Mouse (Mus musculus) intestine, embryonic 16.5 days (tissue): ENCODE measurements at regions not wholly inside any gene's neighbourhood (a gene's known extent, or its start where the extent isn't known, plus 50 kb on each side); places are given as distances from the start of the nearest gene placed in this dataset.

Source experiments
- ATAC-seq: fragments of 200-750 bp; cut with Nextera tagmentation; 2 replicates; pipeline ENCODE4 v1.8.0; 2017; ENCODE audit warnings: moderate TSS enrichment, moderate library complexity
- H3K27ac ChIP-seq: fragments of 300-500 bp; sonication (generic); 2 replicates; pipeline ENCODE4 v1.5.1; 2014; ENCODE audit warnings: mild to moderate bottlenecking, low read length
- H3K27me3 ChIP-seq: fragments of 300-500 bp; sonication (generic); replicated peaks from 2 replicates; pipeline ENCODE4 v1.6.1; 2014; ENCODE audit warnings: low read length, control low read depth, mixed read lengths; ENCODE audit not compliant: control insufficient read depth, insufficient read depth
- H3K36me3 ChIP-seq: fragments of 300-500 bp; sonication (generic); 2 replicates; pipeline ENCODE4 v1.6.1; 2014; ENCODE audit warnings: low read length, control low read depth; ENCODE audit not compliant: control insufficient read depth, insufficient read depth
- H3K4me1 ChIP-seq: fragments of 300-500 bp; sonication (generic); 2 replicates; pipeline ENCODE4 v1.6.1; 2014; ENCODE audit warnings: low read length, control low read depth, mixed read lengths; ENCODE audit not compliant: control insufficient read depth, insufficient read depth
- H3K4me2 ChIP-seq: fragments of 300-500 bp; sonication (generic); 2 replicates; pipeline ENCODE4 v1.6.1; 2014; ENCODE audit warnings: low read depth, low read length, control low read depth
- H3K4me3 ChIP-seq: fragments of 300-500 bp; sonication (generic); 2 replicates; pipeline ENCODE4 v1.5.1; 2014; ENCODE audit warnings: mild to moderate bottlenecking, low read length
- H3K9ac ChIP-seq: fragments of 300-500 bp; sonication (generic); 2 replicates; pipeline ENCODE4 v1.6.1; 2014; ENCODE audit warnings: low read depth, low read length
- H3K9me3 ChIP-seq: fragments of 300-500 bp; sonication (generic); 2 replicates; pipeline ENCODE4 v1.6.1; 2016; ENCODE audit warnings: low read length, control low read depth; ENCODE audit not compliant: control insufficient read depth
- WGBS: fragments of 180-500 bp; shearing (Covaris S2); extraction: QIAGEN DNeasy Blood & Tissue Kit; methylation state at CpG from one replicate; pipeline ENCODE4 v1.1.7; 2014; 5-methylcytosine and 5-hydroxymethylcytosine counted together

GRCm38 (mm10) chr16:42648531-42649142 lies 227.0 kb upstream of the Zbtb20 start:
- no peaks in the 10 kb centered on the region for H3K36me3 ChIP-seq
- WGBS = 89% methylated on average over 5 of the region's 5 CpGs
- no peaks in the 10 kb centered on the region for H3K27me3 ChIP-seq
- no peaks in the 10 kb centered on the region for H3K9me3 ChIP-seq
- no peak overlapping the region for H3K27ac ChIP-seq
- H3K4me1 ChIP-seq = no peaks in the 10 kb centered on the region
- H3K4me2 ChIP-seq = no peak overlapping the region
- no peak for ATAC-seq
- H3K9ac ChIP-seq = no peak overlapping the region
- H3K4me3 ChIP-seq = no peak overlapping the region

GRCm38 (mm10) chr16:42647762-42648161 lies 227.9 kb upstream of the Zbtb20 start:
- Histone ChIP-seq H3K4me3 (no peak overlapping the region), H3K36me3 (no peaks in the 10 kb centered on the region), H3K27ac (no peak overlapping the region), H3K4me1 (no peaks in the 10 kb centered on the region), H3K9me3 (no peaks in the 10 kb centered on the region), H3K9ac (no peak overlapping the region), H3K27me3 (no peaks in the 10 kb centered on the region), H3K4me2 (no peak overlapping the region)
- ATAC-seq = no peak
- 95% methylated on average over 5 of the region's 5 CpGs for WGBS

GRCm38 (mm10) chr16:42635766-42636165 lies 239.9 kb upstream of the Zbtb20 start:
- no peak overlapping the region for H3K4me2 ChIP-seq
- H3K27me3 ChIP-seq = no peaks in the 10 kb centered on the region
- H3K4me3 ChIP-seq = no peak overlapping the region
- no peak for ATAC-seq
- no peak overlapping the region for H3K9ac ChIP-seq
- H3K9me3 ChIP-seq = no peaks in the 10 kb centered on the region
- no peaks in the 10 kb centered on the region for H3K4me1 ChIP-seq
- no peak overlapping the region for H3K27ac ChIP-seq
- H3K36me3 ChIP-seq = no peaks in the 10 kb centered on the region
- 71% methylated on average over 3 of the region's 3 CpGs for WGBS

GRCm38 (mm10) chr16:42627675-42628074 lies 248.0 kb upstream of the Zbtb20 start:
- Histone ChIP-seq H3K36me3 (no peaks in the 10 kb centered on the region), H3K4me1 (no peaks in the 10 kb centered on the region), H3K27me3 (no peaks in the 10 kb centered on the region), H3K27ac (no peak overlapping the region), H3K9me3 (no peaks in the 10 kb centered on the region), H3K4me2 (no peak overlapping the region), H3K9ac (no peak overlapping the region), H3K4me3 (no peak overlapping the region)
- no peak for ATAC-seq
- 72% methylated on average over 3 of the region's 3 CpGs for WGBS

- Histone ChIP-seq H3K9ac (no peak overlapping the region), H3K27ac (no peak overlapping the region), H3K4me2 (no peak overlapping the region), H3K27me3 (no peaks in the 10 kb centered on the region), H3K9me3 (no peaks in the 10 kb centered on the region), H3K4me3 (no peak overlapping the region), H3K4me1 (no peaks in the 10 kb centered on the region), H3K36me3 (no peaks in the 10 kb centered on the region)
- 79% methylated on average over 3 of the region's 3 CpGs for WGBS
- ATAC-seq = no peak
Measured at GRCm38 (mm10) chr16:42615920-42616319, 259.8 kb upstream of the Zbtb20 start.

GRCm38 (mm10) chr16:42612011-42612410 lies 263.7 kb upstream of the Zbtb20 start:
- Histone ChIP-seq H3K4me3 (no peak overlapping the region), H3K27ac (no peak overlapping the region), H3K9me3 (no peaks in the 10 kb centered on the region), H3K36me3 (no peaks in the 10 kb centered on the region), H3K4me2 (no peak overlapping the region), H3K4me1 (no peaks in the 10 kb centered on the region), H3K9ac (no peak overlapping the region), H3K27me3 (no peaks in the 10 kb centered on the region)
- ATAC-seq = no peak
- WGBS = 88% methylated on average over 2 of the region's 2 CpGs

GRCm38 (mm10) chr16:42608336-42608735 lies 267.3 kb upstream of the Zbtb20 start:
- Histone ChIP-seq H3K9me3 (no peaks in the 10 kb centered on the region), H3K27ac (no peak overlapping the region), H3K9ac (no peak overlapping the region), H3K4me3 (no peak overlapping the region), H3K36me3 (no peaks in the 10 kb centered on the region), H3K4me1 (no peaks in the 10 kb centered on the region), H3K4me2 (no peak overlapping the region), H3K27me3 (no peaks in the 10 kb centered on the region)
- 70% methylated on average over 5 of the region's 5 CpGs for WGBS
- ATAC-seq = no peak

- Histone ChIP-seq H3K27me3 (no peaks in the 10 kb centered on the region), H3K4me1 (no peaks in the 10 kb centered on the region), H3K4me2 (no peak overlapping the region), H3K9ac (no peak overlapping the region), H3K27ac (no peak overlapping the region), H3K9me3 (no peaks in the 10 kb centered on the region), H3K36me3 (no peaks in the 10 kb centered on the region), H3K4me3 (no peak overlapping the region)
- 72% methylated on average over 3 of the region's 3 CpGs for WGBS
- no peak for ATAC-seq
Measured at GRCm38 (mm10) chr16:42592321-42592720, 251.9 kb upstream of the Gap43 start.

GRCm38 (mm10) chr16:42591530-42591929 lies 251.1 kb upstream of the Gap43 start:
- 83% methylated on average over 5 of the region's 5 CpGs for WGBS
- Histone ChIP-seq H3K4me1 (no peaks in the 10 kb centered on the region), H3K4me2 (no peak overlapping the region), H3K36me3 (no peaks in the 10 kb centered on the region), H3K4me3 (no peak overlapping the region), H3K9me3 (no peaks in the 10 kb centered on the region), H3K9ac (no peak overlapping the region), H3K27me3 (no peaks in the 10 kb centered on the region), H3K27ac (no peak overlapping the region)
- ATAC-seq = no peak

- H3K9me3 ChIP-seq = no peaks in the 10 kb centered on the region
- H3K4me1 ChIP-seq = no peaks in the 10 kb centered on the region
- no peak overlapping the region for H3K4me2 ChIP-seq
- H3K36me3 ChIP-seq = no peaks in the 10 kb centered on the region
- H3K9ac ChIP-seq = no peak overlapping the region
- no peak for ATAC-seq
- no peak overlapping the region for H3K27ac ChIP-seq
- no peak overlapping the region for H3K4me3 ChIP-seq
- no peaks in the 10 kb centered on the region for H3K27me3 ChIP-seq
Measured at GRCm38 (mm10) chr16:42586196-42586595, 245.7 kb upstream of the Gap43 start.
